Mouse (Mus musculus): ENCODE data around the gene Foxred2.

Gene Foxred2

DNA sequence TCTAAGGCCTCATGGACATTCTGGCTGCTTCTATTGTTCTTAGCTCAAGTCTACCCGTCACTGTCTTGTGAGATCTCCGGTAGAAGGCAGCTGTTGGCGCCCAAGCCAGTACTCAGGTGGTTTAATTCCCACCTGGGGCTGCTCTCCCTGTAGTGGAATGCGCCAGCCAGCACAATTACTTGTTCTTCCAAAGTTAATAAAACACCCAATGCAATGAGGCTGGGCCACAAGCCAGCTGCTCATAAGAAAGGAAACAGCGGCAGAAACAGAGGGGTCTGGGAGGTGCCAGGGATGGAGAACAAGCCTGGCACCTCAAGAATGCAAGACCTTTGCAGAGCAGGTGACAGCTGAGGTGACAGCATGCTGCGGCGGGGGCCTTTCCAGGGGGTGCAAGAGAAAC, 7.5 kb downstream of the Foxred2 start:
- no peak for DNase-seq (ENCODE audit: low spot score in 2 of 2)

DNA sequence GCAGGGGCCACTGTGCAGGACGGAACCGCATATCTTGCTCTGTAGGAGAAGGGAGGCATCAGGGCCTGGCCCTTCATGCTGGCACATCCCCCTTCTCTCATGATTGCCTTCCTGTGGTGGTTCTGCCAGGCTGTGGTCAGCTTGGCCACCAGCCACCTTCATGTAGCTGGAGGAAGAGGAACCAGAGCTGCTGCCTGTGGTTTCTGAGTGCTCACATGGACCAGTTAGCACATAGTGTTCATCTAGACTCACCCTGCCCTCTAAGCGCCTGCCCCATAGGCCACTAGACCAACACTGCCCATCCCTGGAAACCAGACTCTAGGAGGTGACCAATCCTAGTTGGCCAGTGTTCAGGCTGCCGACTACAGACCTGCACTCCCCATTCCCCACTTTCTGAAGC, 10.8 kb downstream of the Foxred2 start:
- DNase-seq (ENCODE audit: low spot score in 2 of 2) = peak in 1 of 2 experiments; percentile 43

GRCm38 (mm10) chr15:77941563-77941962, 15.0 kb downstream of the Foxred2 start:
- DNase-seq (ENCODE audit: low spot score in 2 of 2) = no peak

- DNase-seq (ENCODE audit: low spot score in 2 of 2) = no peak
Measured at GRCm38 (mm10) chr15:77938516-77938915, 18.0 kb downstream of the Foxred2 start.

- DNase-seq (ENCODE audit: low spot score in 2 of 2) = no peak
Measured at GRCm38 (mm10) chr15:77935673-77936375, 20.7 kb downstream of the Foxred2 start.

- DNase-seq (ENCODE audit: low spot score in 2 of 2) = no peak
Measured at GRCm38 (mm10) chr15:77934968-77935367, 21.6 kb downstream of the Foxred2 start.

DNA sequence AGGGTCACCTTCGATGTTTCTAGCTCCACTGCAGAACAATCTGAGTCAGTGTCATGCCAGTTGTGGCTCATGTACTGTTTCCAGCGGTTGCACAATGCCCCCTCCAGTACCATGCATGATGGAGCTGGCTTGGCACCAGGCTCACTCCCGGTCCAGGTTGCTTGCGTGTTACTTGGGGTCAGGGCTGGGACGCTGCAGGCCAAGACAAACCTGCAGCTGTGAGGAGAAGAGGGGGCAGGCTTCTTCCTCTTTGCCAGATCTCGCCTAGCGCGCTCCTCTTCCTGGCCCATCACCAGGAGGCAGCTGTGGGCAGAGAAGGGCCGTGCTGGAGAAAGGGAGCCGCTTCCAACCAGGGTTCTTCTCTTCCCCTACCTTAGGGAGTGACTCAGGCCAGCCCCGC, 22.2 kb downstream of the Foxred2 start:
- no peak for DNase-seq (ENCODE audit: low spot score in 2 of 2)

DNA sequence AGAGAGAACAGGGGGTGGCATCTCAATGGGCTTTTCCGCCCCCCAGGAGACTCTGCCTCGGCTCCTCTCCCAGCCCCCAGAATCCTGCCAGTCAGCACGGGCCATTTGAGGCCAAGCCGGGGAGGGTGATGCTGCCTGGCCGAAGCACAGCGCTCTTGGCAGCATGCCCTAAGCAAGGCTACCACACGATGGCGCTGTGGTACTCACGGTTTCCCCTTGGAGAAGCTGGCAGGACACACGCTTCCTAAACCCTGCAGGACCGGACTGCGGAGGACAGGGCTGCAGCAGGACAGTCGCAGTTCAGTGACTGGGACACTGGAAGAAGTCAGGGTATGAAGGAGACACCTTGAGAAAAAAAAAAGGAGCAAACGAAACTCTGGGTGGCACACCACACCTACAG, 22.8 kb downstream of the Foxred2 start:
- DNase-seq (ENCODE audit: low spot score in 2 of 2) = peak; percentile 98 to 100

GRCm38 (mm10) chr15:77933222-77933621, 23.3 kb downstream of the Foxred2 start:
- DNase-seq (ENCODE audit: low spot score in 2 of 2) = no peak

DNA sequence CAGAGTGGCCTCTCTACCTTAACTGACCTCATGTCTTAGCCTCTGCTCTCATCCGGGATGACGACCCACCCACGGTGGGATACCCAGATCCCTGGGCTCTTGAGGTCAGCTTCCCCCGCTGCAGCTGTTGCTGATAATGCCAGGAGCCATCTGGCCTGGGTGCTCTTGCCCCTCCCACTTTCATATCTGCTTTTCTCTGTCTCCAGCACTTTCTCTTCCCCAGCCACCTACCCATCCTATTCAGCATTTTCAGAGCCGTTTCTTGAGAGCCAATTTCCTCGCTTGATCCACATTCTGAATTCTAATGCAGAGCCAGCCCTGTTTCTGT, 24.9 kb downstream of the Foxred2 start:
- DNase-seq (ENCODE audit: low spot score in 2 of 2) = peak; percentile 72 to 78

DNA sequence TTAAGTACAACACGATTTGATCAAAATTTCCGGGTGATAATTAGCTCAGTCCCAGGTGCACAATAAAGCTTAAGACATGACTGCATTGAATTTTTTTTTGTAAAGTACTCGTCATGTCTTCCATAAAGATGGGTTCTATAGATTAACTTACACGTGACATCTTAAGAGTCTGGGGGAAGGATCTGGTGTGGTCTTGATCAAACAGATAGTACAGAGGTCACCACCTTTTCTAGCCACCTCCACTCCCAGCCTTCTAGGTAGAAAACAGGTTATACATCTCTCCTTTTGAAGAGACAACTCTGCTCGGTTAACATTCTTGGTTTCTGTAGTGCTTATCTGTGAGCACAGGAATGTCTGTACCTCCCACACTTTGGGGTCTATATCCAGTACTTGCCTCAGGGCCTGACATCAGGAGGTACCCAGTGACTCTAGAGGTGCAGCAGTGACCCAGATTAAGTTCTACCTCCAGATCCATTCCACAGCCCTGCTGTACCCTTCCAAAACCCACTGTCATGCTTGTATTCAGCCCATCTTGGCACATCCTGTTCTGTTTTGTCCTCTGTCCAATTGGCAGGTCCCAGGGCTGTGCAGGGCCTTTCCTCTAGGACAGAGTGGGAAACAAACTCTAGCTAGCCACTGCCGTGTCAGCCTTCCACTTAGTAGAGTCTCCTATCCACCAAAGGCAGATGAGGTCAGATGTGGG, 25.4 kb downstream of the Foxred2 start:
- DNase-seq (ENCODE audit: low spot score in 2 of 2) = no peak

GRCm38 (mm10) chr15:77929804-77930203, 26.7 kb downstream of the Foxred2 start:
- DNase-seq (ENCODE audit: low spot score in 2 of 2) = peak; percentile 26 to 34

DNA sequence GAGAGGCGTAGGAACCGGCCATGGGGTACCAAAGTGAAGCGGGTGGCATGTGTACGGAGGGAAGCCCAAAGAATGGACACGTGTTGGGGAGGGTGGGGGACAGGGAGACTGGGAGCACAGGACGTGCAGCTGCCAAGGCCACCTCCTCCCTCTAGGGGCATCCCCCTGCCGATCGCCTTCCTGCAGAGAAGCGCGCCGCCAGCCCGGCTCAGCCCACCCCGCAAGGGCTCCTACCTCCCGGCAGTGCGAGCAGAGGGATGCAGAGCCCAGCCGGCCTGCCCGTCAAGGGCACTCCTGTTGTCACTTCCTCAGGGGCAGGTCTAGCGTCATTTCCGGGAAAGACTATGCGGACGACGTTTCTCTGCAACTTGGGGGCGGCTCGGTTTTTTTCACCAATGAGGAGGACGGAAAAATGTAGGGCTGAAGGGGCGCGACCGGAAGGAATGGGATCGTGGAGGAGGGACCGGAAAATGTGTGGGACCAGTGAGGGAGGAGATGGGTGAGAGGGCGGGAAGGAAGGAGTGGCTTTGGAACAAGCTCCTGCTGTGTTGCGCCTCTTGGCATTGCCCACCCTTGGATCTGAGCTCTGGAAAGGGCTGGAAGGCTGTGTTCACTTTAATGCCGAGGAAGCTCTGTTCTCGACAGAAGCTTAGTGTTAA, 27.7 kb downstream of the Foxred2 start, which contains the start of gene Txn2:
Gene Txn2 (minus strand): TSS at position 334 of the 659 bp plus-strand sequence.
- DNase-seq (ENCODE audit: low spot score in 2 of 2) = peak; percentile 86 to 95

GRCm38 (mm10) chr15:77928091-77928490, 28.4 kb downstream of the Foxred2 start:
- DNase-seq (ENCODE audit: low spot score in 2 of 2) = no peak

GRCm38 (mm10) chr15:77926921-77927320, 29.6 kb downstream of the Foxred2 start:
- DNase-seq (ENCODE audit: low spot score in 2 of 2) = no peak

DNA sequence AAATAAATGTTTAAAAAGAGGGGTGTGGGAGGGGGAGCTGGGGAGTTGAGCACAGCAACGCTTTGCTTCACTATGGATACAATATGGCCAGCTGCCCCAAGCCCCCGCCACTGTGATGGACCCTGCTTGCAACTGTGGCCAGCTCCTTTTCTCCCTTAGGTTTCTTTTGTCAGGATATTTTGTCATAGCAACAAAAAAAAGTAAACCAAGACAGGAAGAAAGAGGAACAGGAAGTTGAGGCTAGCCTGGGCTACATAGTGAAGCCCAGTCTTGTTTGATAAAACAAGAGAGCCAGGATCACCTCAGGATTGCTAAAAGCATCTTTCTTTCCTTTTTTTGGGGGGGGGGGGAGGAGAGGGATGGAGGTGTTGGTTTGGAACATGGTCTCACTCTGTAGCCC, 31.3 kb downstream of the Foxred2 start:
- no peak for DNase-seq (ENCODE audit: low spot score in 2 of 2)

- peak in 1 of 2 experiments; percentile 29 for DNase-seq (ENCODE audit: low spot score in 2 of 2)
Measured at GRCm38 (mm10) chr15:77923267-77924035, 33.1 kb downstream of the Foxred2 start.

DNA sequence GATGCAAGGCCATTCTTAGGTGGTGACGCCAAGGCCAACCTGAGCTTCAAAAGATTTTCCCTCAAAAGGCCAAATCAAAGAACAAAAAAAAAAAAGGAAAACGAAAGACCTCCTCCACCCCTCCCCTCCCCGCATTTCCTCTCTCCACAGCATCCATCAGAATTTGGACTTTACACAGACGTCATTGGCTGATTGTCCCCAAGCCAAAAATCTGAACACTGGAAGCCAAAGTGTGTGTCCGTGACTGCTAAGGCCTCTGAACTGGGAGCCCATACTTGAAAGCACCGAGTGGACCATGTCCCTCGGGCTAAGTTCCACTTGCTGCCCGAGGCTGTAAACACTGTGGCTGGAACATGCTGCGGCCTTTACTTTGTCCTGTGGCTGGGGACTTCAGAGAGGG, 33.8 kb downstream of the Foxred2 start:
- DNase-seq (ENCODE audit: low spot score in 2 of 2) = no peak

GRCm38 (mm10) chr15:77921636-77922035, 34.9 kb downstream of the Foxred2 start:
- no peak for DNase-seq (ENCODE audit: low spot score in 2 of 2)

GRCm38 (mm10) chr15:77920511-77921462, 35.7 kb downstream of the Foxred2 start:
- peak in 1 of 2 experiments; percentile 64 for DNase-seq (ENCODE audit: low spot score in 2 of 2)

GRCm38 (mm10) chr15:77919441-77919840, 37.1 kb downstream of the Foxred2 start:
- no peak for DNase-seq (ENCODE audit: low spot score in 2 of 2)
